18 mouse cellular contexts compared by ENCODE assay signal in genomic region chr7:26831556-26832292, GRCm38 (mm10). TPM values are rescaled to one million over a fixed set of nuclear protein-coding genes. Genes with fewer than 3 reads are reported as not detected.
DNase-seq lines count a peak whose midpoint lies in the region; ATAC-seq and TF ChIP-seq lines count a peak whose summit lies in the region.
"Not testable (repeated sequence)": the region's sequence is repeated elsewhere in the genome, so short reads cannot be mapped to it uniquely, and the experiment has no call there.
"Had no signal": no experiment of that assay in that cellular context is flagged by ENCODE, and none has a peak within 500 bp of the region (broad histone marks: within the 10 kb centered on the region; RNA-seq: fewer than 3 reads in every experiment).

No protein-coding gene starts in this region.

- TF ChIP-seq EP300 in liver, postnatal 0 days (IDR thresholded peaks at IDR 0.05; ENCODE audit: low read depth): not testable (repeated sequence)

- peak; percentile 71 for DNase-seq in heart, adult 11 months
- DNase-seq in liver, adult 2 months (ENCODE audit: extremely low read depth, low read depth, low spot score): peak; percentile 51
- not testable (repeated sequence) for DNase-seq in liver, postnatal 0 days

- not testable (repeated sequence) for H3K4me3 ChIP-seq in liver, adult 2 months (ENCODE audit: insufficient read depth, low read depth, low read length); liver, embryonic 15.5 days (replicated peaks); liver, embryonic 16.5 days (ENCODE audit: low read depth, low read length); liver, postnatal 0 days (ENCODE audit: low read depth, low read length)

- H3K9me3 ChIP-seq in liver, embryonic 15.5 days (replicated peaks); liver, embryonic 16.5 days (replicated peaks; ENCODE audit: control insufficient read depth, low read length); liver, postnatal 0 days (ENCODE audit: low read length): not testable (repeated sequence)

- not testable (repeated sequence) for TF ChIP-seq POLR2A in liver, adult 2 months (IDR thresholded peaks at IDR 0.05; ENCODE audit: extremely low read depth, insufficient read depth, low read length)

- not testable (repeated sequence) for H3K9ac ChIP-seq in liver, adult 2 months (ENCODE audit: low read depth, low read length); liver, embryonic 15.5 days; liver, embryonic 16.5 days (ENCODE audit: low read depth, low read length); liver, postnatal 0 days (replicated peaks)

- H3K4me1 ChIP-seq in liver, adult 2 months (ENCODE audit: control insufficient read depth, insufficient read depth, low read length); liver, embryonic 15.5 days (replicated peaks); liver, embryonic 16.5 days (ENCODE audit: control insufficient read depth, low read depth, low read length); liver, postnatal 0 days (ENCODE audit: insufficient read depth): not testable (repeated sequence)

- 28% methylated on average over 9 of the region's 9 CpGs for WGBS in liver, adult 2 months
- WGBS in liver, embryonic 15.5 days (ENCODE audit: insufficient replicate concordance): 64% methylated on average over 9 of the region's 9 CpGs
- 48% methylated on average over 9 of the region's 9 CpGs for WGBS in liver, embryonic 16.5 days (ENCODE audit: insufficient replicate concordance)
- 60% methylated on average over 9 of the region's 9 CpGs for WGBS in liver, postnatal 0 days (ENCODE audit: insufficient replicate concordance)

- TF ChIP-seq CTCF in liver, adult 2 months (IDR thresholded peaks at IDR 0.05; ENCODE audit: low read depth, low read length); liver, postnatal 0 days (IDR thresholded peaks at IDR 0.05; ENCODE audit: low read depth): not testable (repeated sequence)

- H3K27me3 ChIP-seq in liver, adult 2 months (ENCODE audit: control insufficient read depth, insufficient read depth, low read length); liver, embryonic 15.5 days; liver, embryonic 16.5 days (ENCODE audit: control insufficient read depth, insufficient read depth, low read depth, low read length); liver, postnatal 0 days (ENCODE audit: insufficient read depth, low read length): not testable (repeated sequence)

- H3K36me3 ChIP-seq in liver, adult 2 months (ENCODE audit: control insufficient read depth, insufficient read depth, low read length); liver, embryonic 15.5 days (replicated peaks); liver, embryonic 16.5 days (ENCODE audit: control insufficient read depth, insufficient read depth); liver, postnatal 0 days (replicated peaks; ENCODE audit: insufficient read depth, low read length): not testable (repeated sequence)

- not testable (repeated sequence) for H3K27ac ChIP-seq in liver, adult 2 months (replicated peaks; ENCODE audit: insufficient read depth, low read depth, low read length); liver, embryonic 15.5 days (replicated peaks); liver, embryonic 16.5 days (ENCODE audit: low read length); liver, postnatal 0 days (ENCODE audit: low read depth)

- peak; percentile 57; the same call in 1 of the 2 replicates for ATAC-seq in liver, embryonic 15.5 days (ENCODE audit: insufficient read depth)
- ATAC-seq in liver, embryonic 16.5 days (ENCODE audit: low read depth): peak; percentile 61
- ATAC-seq in liver, postnatal 0 days: peak; percentile 60

- not testable (repeated sequence) for H3K4me2 ChIP-seq in liver, embryonic 15.5 days; liver, embryonic 16.5 days (ENCODE audit: low read depth, low read length); liver, postnatal 0 days (ENCODE audit: low read depth, low read length)

- not testable (repeated sequence) for H3K79me2 ChIP-seq in liver, adult 2 months (ENCODE audit: control insufficient read depth, insufficient read depth, low read length)

RNA-seq across cellular contexts. Expression of gene Cyp2a5, which starts 3.4 kb away (rescaled TPM):
- total RNA-seq in liver, adult 2 months (2014; rRNA removed): 1,078 and 1,690 TPM in 2 replicates
- polyA plus RNA-seq in liver, adult 2 months (2012; rRNA removed): 424 and 429 TPM in 2 replicates
- 1.1 and 2.1 TPM in 2 replicates for polyA plus RNA-seq in liver, embryonic 15.5 days (2015; fragmentation: Nextera tagmentation; extraction: Ambion mirVana)
- 2.1 and 2.6 TPM in 2 replicates for polyA plus RNA-seq in liver, embryonic 16.5 days (2015; fragmentation: Nextera tagmentation; extraction: Ambion mirVana)
- 5.4 and 5.6 TPM in 2 replicates for polyA plus RNA-seq in liver, postnatal 0 days (2015; fragmentation: Nextera tagmentation; extraction: Ambion mirVana)
- total RNA-seq: CH12.LX, ES-E14, G1E, MEL had no signal
- polyA plus RNA-seq: activated CD4-positive, CD25-positive, alpha-beta regulatory T cell, adult 4 months; C2C12; CD4-positive, CD25-positive, alpha-beta regulatory T cell, adult 4 months; G1E; Patski had no signal

RNA-seq across cellular contexts. Expression of gene Cyp2g1, which starts 23.0 kb away (rescaled TPM):
- 10.7 and 14.6 TPM in 2 replicates for total RNA-seq in liver, adult 2 months (2014; rRNA removed)
- polyA plus RNA-seq in liver, adult 2 months (2012; rRNA removed): 7.6 and 8.5 TPM in 2 replicates
- not detected in 2 replicates for polyA plus RNA-seq in liver, embryonic 15.5 days (2015; fragmentation: Nextera tagmentation; extraction: Ambion mirVana)
- polyA plus RNA-seq in liver, embryonic 16.5 days (2015; fragmentation: Nextera tagmentation; extraction: Ambion mirVana): not detected in 2 replicates
- polyA plus RNA-seq in liver, postnatal 0 days (2015; fragmentation: Nextera tagmentation; extraction: Ambion mirVana): 0.59 and 0.80 TPM in 2 replicates
- total RNA-seq: adrenal gland, adult 18-20 months; adrenal gland, adult 2 months; adrenal gland, postnatal 25 days; adrenal gland, postnatal 36 days; ES-E14; G1E; MEL had no signal
- polyA plus RNA-seq: activated CD4-positive, CD25-positive, alpha-beta regulatory T cell, adult 4 months; adrenal gland, adult 2 months; brain, embryonic 14.5 days; C2C12; CD4-positive, CD25-positive, alpha-beta regulatory T cell, adult 4 months; G1E; Patski had no signal

Comparison
In these comparisons a context has a peak if more than half of its experiments do, and no peak if none do; other contexts are left out.
1. RNA of gene Cyp2a5, which starts 3.4 kb away (polyA plus RNA-seq): 424 to 429 TPM in liver, adult 2 months; 5.4 to 5.6 TPM in liver, postnatal 0 days, 2.1 to 2.6 TPM in liver, embryonic 16.5 days and 1.1 to 2.1 TPM in liver, embryonic 15.5 days; every median in the first group is over 10 times any median in the second.
2. Peak in every context shown above with its lines, with median percentiles within 50 percentile points of each other: ATAC-seq.